Mouse (Mus musculus) hindbrain, embryonic 14.5 days (tissue): ENCODE data around the gene Sdhd. TPM values are rescaled to one million over a fixed set of nuclear protein-coding genes. Genes with fewer than 3 reads are reported as not detected.
"Not testable (repeated sequence)": the region's sequence is repeated elsewhere in the genome, so short reads cannot be mapped to it uniquely, and the experiment has no call there.

ENCODE experiments used
- ATAC-seq: fragments of 200-750 bp; cut with Nextera tagmentation; 2 replicates; pipeline ENCODE4 v1.8.0; 2017; ENCODE audit warnings: moderate number of reproducible peaks, mild to moderate bottlenecking, moderate TSS enrichment, moderate library complexity; ENCODE audit not compliant: low FRiP score
- DNase-seq: peaks from one replicate; pipeline ENCODE4 v3.0.0-alpha.2; 2015; ENCODE audit warnings: low spot score
- H3K27ac ChIP-seq: fragments of 300-500 bp; sonication (generic); 2 replicates; pipeline ENCODE4 v1.5.1; 2014; ENCODE audit warnings: mild to moderate bottlenecking, moderate library complexity
- H3K27me3 ChIP-seq: fragments of 300-500 bp; sonication (generic); 2 replicates; pipeline ENCODE4 v1.6.1; 2014; ENCODE audit warnings: mild to moderate bottlenecking, low read length, mixed read lengths; ENCODE audit not compliant: control insufficient read depth, insufficient read depth
- H3K36me3 ChIP-seq: fragments of 300-500 bp; sonication (generic); replicated peaks from 2 replicates; pipeline ENCODE4 v1.6.1; 2014; ENCODE audit not compliant: control insufficient read depth, insufficient read depth
- H3K4me1 ChIP-seq: fragments of 300-500 bp; sonication (generic); replicated peaks from 2 replicates; pipeline ENCODE4 v1.6.1; 2014; ENCODE audit warnings: antibody characterized with exemption, low read length, mixed read lengths; ENCODE audit not compliant: control insufficient read depth, insufficient read depth
- H3K4me2 ChIP-seq: fragments of 300-500 bp; sonication (generic); replicated peaks from 2 replicates; pipeline ENCODE4 v1.6.1; 2014; ENCODE audit warnings: mild to moderate bottlenecking, moderate library complexity
- H3K4me3 ChIP-seq: fragments of 300-500 bp; sonication (generic); replicated peaks from 2 replicates; pipeline ENCODE4 v1.5.1; 2014; ENCODE audit warnings: mild to moderate bottlenecking, low read length
- H3K9ac ChIP-seq: fragments of 300-500 bp; sonication (generic); 2 replicates; pipeline ENCODE4 v1.6.1; 2014
- H3K9me3 ChIP-seq: fragments of 300-500 bp; sonication (generic); 2 replicates; pipeline ENCODE4 v1.6.1; 2016; ENCODE audit warnings: low read length; ENCODE audit not compliant: control insufficient read depth
- WGBS: fragments of 180-500 bp; shearing (Covaris S2); extraction: QIAGEN DNeasy Blood & Tissue Kit; methylation state at CpG from one replicate; pipeline ENCODE4 v1.1.7; 2014; 5-methylcytosine and 5-hydroxymethylcytosine counted together
- polyA plus RNA-seq: library from polyadenylated mRNA; unstranded; fragments of >200 nt; fragmentation: Nextera tagmentation; extraction: Ambion mirVana; gene quantifications from 2 replicates; pipeline ENCODE4 v1.2.1, GENCODE M21; 2014

Sdhd gene
- polyA plus RNA-seq, result 279 and 295 TPM in 2 replicates

DNA sequence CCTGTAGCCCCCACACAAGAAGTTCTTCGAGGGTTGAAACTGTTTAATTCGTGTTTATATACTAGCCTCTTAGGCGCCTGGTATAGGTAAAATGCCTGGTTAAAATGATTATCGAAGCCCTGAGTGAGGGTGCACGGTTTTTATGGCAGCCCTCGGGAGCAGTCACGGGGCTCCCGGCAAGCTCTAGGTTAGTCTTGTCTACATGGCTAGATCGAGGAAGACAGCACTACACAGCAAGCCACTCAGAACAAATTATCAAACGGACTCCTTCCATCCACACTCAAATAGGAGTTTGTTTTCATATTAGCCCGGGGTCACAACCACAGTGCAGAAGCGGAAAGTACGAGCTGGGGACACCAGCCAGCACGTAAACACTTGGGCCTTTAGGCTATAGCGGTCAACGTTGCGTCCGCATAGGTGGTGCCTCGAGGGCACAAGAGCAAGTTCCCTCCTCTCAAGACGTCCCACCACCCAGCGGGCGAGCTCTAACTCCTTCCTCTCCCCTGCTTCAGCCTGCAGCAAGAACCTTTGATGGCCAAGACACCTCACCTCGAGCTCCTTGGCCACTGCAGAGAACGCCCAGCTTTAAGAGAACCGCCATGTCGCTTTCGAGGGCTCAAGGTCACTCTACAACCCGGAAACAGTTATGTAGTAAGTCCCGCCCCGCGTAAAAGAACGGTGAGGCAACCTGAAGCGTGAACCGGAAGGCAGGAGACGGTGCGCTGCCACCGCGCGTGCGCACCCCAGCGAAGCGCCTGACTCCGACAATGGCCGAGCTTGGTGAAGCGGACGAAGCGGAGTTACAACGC is at the start of gene Sdhd, which contains the start of gene Timm8b:
TSS of gene Sdhd (minus strand) at position 624 of the 809 bp plus-strand sequence.
TSS of gene Timm8b (plus strand) at position 722 of the 809 bp plus-strand sequence.
- Histone ChIP-seq H3K9me3 (no peaks in the 10 kb centered on the region), H3K4me2 (peak within 1 kb of the TSS; percentile 98), H3K36me3 (peaks cover 59% of the 10 kb centered on the region), H3K27me3 (no peaks in the 10 kb centered on the region), H3K9ac (peak within 1 kb of the TSS; percentile 92), H3K4me1 (peaks cover 23% of the 10 kb centered on the region), H3K27ac (peak within 1 kb of the TSS; percentile 90), H3K4me3 (peak within 1 kb of the TSS; percentile 91)
- ATAC-seq (peak; percentile 98), DNase-seq (peak; percentile 97)
- WGBS, result 1% methylated on average over 48 of the region's 48 CpGs

DNA sequence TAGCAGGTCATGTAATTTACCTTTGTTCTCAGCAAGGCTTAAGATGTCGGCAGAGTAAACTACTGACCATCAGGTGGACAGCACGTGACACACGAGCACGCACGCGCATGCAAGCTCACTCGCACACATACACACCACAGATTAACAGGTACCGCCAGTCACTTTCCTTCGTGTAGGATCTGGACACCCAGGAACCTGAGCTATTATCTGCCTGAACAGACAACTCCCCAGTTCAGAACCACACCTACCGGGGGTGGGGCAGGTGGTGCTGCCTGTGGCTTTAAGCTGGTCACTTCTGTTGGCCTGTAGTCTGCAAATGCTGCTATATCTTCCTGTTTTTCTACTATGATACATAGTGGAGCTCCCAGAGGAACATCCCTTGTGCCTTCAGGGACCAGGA is 46.9 kb upstream of the Sdhd start:
- H3K4me2 ChIP-seq, result no peak overlapping the region
- no peak for DNase-seq
- H3K9me3 ChIP-seq, result no peaks in the 10 kb centered on the region
- no peaks in the 10 kb centered on the region for H3K4me1 ChIP-seq
- ATAC-seq, result no peak
- H3K27me3 ChIP-seq, result no peaks in the 10 kb centered on the region
- 96% methylated on average over 10 of the region's 10 CpGs for WGBS
- H3K9ac ChIP-seq, result no peak overlapping the region
- H3K27ac ChIP-seq, result no peak overlapping the region
- H3K36me3 ChIP-seq, result peaks cover 94% of the 10 kb centered on the region
- no peak overlapping the region for H3K4me3 ChIP-seq

DNA sequence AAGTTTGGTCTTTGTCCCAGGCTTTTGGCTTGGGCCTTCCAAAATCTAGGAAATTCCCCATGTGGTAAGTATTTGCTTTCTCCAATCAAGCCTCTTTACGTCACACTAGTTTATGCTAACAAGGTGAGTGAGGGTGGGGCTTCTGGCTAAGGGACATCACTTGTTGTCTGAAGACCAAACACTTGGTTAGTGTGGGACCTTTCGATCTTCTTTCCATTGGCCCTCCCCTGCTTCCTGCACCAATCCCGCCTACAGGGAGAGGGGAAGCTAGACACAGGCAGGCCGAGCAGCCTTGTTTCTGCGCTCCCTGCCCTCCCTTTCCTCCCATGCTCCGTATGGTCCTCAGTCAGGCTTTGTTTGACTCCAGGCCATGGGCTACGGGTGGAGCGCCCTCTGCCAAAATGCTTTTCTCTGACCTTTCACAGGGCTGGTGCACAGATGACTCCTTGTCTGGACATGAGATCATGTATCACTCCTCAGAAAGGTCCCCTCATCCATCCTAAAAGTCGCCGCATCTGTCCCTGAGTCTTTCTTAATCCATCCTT is 43.3 kb upstream of the Sdhd start:
- Histone ChIP-seq H3K9ac (no peak overlapping the region), H3K4me3 (no peak overlapping the region), H3K9me3 (no peaks in the 10 kb centered on the region), H3K4me2 (no peak overlapping the region), H3K27me3 (no peaks in the 10 kb centered on the region), H3K36me3 (peaks cover 96% of the 10 kb centered on the region), H3K27ac (no peak overlapping the region), H3K4me1 (no peaks in the 10 kb centered on the region)
- DNase-seq (no peak), ATAC-seq (no peak)
- 77% methylated on average over 10 of the region's 10 CpGs for WGBS

DNA sequence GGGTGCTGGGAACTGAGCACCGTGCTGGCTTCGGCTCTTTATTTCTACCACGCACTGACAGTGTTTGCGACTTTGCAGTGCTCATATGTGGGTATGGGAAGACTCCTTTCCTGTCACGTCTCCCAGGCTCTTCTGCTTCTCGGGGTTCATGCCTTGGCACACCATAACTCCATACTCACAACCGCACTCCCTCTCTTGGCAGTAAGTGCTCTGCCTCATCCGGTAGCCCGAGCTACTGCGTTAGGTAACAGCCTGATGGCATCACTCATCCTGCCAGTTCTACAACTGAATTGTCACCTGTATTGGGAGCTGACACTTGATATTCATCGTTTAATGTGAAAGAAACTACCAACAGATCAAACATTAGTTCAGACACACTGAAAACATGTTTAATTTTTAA is 30.7 kb upstream of the Sdhd start:
- no peak overlapping the region for H3K27ac ChIP-seq
- no peaks in the 10 kb centered on the region for H3K4me1 ChIP-seq
- H3K4me3 ChIP-seq, result no peak overlapping the region
- H3K4me2 ChIP-seq, result no peak overlapping the region
- H3K27me3 ChIP-seq, result no peaks in the 10 kb centered on the region
- H3K9me3 ChIP-seq, result no peaks in the 10 kb centered on the region
- ATAC-seq (no peak), DNase-seq (no peak)
- 96% methylated on average over 11 of the region's 11 CpGs for WGBS
- H3K9ac ChIP-seq, result no peak overlapping the region
- peaks cover 58% of the 10 kb centered on the region for H3K36me3 ChIP-seq

DNA sequence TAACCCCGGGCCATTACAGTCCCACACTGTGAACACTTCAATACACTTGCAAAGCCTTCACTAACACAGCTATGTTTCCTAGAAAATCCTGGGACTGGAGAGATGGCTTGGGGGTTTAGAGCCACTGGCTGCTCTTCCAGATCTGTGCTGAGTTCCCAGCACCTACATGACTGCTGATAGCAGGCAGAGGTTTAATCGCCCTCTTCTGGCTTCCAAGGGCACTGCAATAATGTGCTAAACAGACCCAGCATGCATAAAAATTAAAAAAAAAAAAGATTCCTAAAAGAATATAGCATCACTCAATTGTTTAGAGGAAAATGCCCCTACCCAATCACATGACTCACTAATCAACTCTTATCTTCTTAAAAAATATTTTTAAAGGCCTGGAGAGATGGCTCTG is 29.4 kb upstream of the Sdhd start:
- no peaks in the 10 kb centered on the region for H3K27me3 ChIP-seq
- H3K36me3 ChIP-seq, result peaks cover 46% of the 10 kb centered on the region
- no peak for ATAC-seq
- no peak overlapping the region for H3K27ac ChIP-seq
- WGBS, result 64% methylated on average over 2 of the region's 2 CpGs
- H3K4me3 ChIP-seq, result no peak overlapping the region
- H3K4me2 ChIP-seq, result no peak overlapping the region
- no peak for DNase-seq
- no peaks in the 10 kb centered on the region for H3K9me3 ChIP-seq
- no peak overlapping the region for H3K9ac ChIP-seq
- H3K4me1 ChIP-seq, result no peaks in the 10 kb centered on the region

DNA sequence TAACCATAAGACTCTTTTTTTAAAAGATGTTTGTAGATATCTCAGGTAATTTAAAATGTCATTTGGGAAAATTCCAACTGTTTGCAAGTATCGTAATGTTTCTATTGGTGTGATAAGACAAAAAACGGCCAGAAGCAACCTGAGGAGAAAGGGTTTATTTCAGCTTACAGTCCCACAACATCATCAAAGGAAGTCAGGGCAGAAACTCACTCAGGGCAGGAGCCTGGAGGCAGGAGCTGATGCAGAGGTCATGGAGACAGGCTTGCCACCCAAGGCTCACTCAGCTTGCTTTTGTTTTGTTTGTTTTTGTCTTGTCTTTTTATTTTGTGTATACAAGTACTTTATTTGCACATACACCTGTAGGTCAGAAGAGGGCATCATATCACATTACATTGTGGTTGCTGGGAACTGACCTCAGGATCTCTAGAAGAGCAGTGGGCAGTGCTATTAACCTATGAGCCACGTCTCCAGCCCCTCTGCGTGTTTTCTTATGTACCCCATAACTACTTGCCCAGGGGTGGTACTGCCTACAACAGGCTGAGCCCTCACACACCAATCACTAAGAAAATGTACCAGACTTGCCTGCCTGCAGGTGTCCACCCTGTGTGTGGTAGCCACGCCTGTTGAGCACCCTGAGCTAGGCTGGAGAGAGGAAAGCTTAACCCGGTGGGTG is 28.5 kb upstream of the Sdhd start:
- ATAC-seq (no peak), DNase-seq (no peak)
- Histone ChIP-seq H3K4me3 (no peak overlapping the region), H3K4me2 (no peak overlapping the region), H3K27me3 (no peaks in the 10 kb centered on the region), H3K27ac (no peak overlapping the region), H3K4me1 (no peaks in the 10 kb centered on the region), H3K9ac (no peak overlapping the region), H3K9me3 (no peaks in the 10 kb centered on the region), H3K36me3 (peaks cover 37% of the 10 kb centered on the region)
- 95% methylated on average over 6 of the region's 6 CpGs for WGBS

DNA sequence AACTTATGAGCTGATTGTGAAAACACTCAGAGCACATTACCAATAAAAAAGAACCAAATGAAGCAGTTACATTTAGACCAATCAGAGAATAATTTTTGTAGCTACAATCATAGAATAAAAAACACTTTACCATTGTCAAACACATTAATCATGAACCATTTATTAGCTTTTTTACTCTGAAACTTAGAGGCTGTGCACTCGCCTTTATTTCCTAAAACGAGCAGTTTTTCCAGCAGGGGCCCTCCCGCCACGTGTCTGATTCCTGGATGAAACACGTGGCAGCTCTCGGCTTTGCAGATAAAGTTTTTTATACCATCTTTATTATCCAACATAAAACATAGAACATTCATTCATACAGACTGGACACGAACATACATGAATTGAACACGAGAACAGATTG is 27.3 kb upstream of the Sdhd start:
- not testable (repeated sequence) for H3K27me3 ChIP-seq, DNase-seq, H3K4me3 ChIP-seq, H3K4me2 ChIP-seq, H3K9me3 ChIP-seq, H3K4me1 ChIP-seq, ATAC-seq, H3K9ac ChIP-seq, H3K27ac ChIP-seq
- 91% methylated on average over 6 of the region's 8 CpGs for WGBS
- peaks cover 24% of the 10 kb centered on the region for H3K36me3 ChIP-seq

DNA sequence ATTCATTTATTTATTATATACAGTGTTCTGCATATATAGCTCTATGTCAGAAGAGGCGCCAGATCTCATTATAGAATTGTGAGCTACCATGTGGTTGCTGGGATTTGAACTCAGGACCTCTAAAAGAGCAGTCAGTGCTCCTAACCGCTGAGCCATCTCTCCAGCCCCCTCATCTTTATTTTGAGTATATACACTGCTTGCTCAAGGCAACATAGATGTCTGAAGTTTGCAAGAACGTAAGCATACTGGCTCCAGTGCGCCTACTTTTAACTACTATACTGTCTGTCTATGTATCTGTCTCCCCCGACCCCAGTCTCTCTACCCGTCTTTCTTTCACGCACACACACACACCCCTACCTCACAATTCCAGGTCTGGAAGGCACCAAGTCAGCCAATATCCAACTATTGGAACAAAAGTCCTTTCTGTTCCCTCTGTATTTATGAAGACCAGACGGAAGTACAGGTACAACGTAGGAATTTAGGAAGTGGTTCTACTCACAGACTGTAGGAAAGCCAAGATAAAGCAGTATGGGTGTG is 14.2 kb upstream of the Sdhd start:
- Histone ChIP-seq H3K9me3 (no peaks in the 10 kb centered on the region), H3K9ac (peak overlapping the region; percentile 94; the same call in 1 of the 2 replicates), H3K4me3 (peak overlapping the region; percentile 99), H3K36me3 (peaks cover 25% of the 10 kb centered on the region), H3K4me1 (peaks cover 14% of the 10 kb centered on the region), H3K4me2 (peak overlapping the region; percentile 95), H3K27me3 (no peaks in the 10 kb centered on the region), H3K27ac (no peak overlapping the region)
- WGBS, result 61% methylated on average over 9 of the region's 9 CpGs
- ATAC-seq (no peak), DNase-seq (no peak)
